Mouse (Mus musculus) midbrain, embryonic 14.5 days (tissue): ENCODE measurements at regions not wholly inside any gene's neighbourhood (a gene's known extent, or its start where the extent isn't known, plus 50 kb on each side); places are given as distances from the start of the nearest gene placed in this dataset.

ENCODE experiments used
- ATAC-seq: fragments of 200-750 bp; cut with Nextera tagmentation; 2 replicates; pipeline ENCODE4 v1.8.0; 2017; ENCODE audit warnings: moderate number of reproducible peaks, moderate library complexity; ENCODE audit not compliant: low FRiP score, low TSS enrichment
- DNase-seq: peaks from one replicate; pipeline ENCODE4 v3.0.0-alpha.2; 2015
- H3K27ac ChIP-seq: fragments of 300-500 bp; sonication (generic); replicated peaks from 2 replicates; pipeline ENCODE4 v1.5.1; 2014; ENCODE audit warnings: mild to moderate bottlenecking, low read depth, low read length, moderate library complexity
- H3K27me3 ChIP-seq: fragments of 300-500 bp; sonication (generic); 2 replicates; pipeline ENCODE4 v1.6.1; 2014; ENCODE audit warnings: low read length, control low read depth, mixed read lengths; ENCODE audit not compliant: control insufficient read depth, insufficient read depth
- H3K36me3 ChIP-seq: fragments of 300-500 bp; sonication (generic); 2 replicates; pipeline ENCODE4 v1.6.1; 2014; ENCODE audit warnings: low read length, control low read depth; ENCODE audit not compliant: control insufficient read depth, insufficient read depth
- H3K4me1 ChIP-seq: fragments of 300-500 bp; sonication (generic); 2 replicates; pipeline ENCODE4 v1.6.1; 2014; ENCODE audit warnings: mild to moderate bottlenecking, antibody characterized with exemption, low read length, control low read depth; ENCODE audit not compliant: control insufficient read depth, insufficient read depth
- H3K4me2 ChIP-seq: fragments of 300-500 bp; sonication (generic); 2 replicates; pipeline ENCODE4 v1.6.1; 2014; ENCODE audit warnings: mild to moderate bottlenecking, low read length, moderate library complexity
- H3K4me3 ChIP-seq: fragments of 300-500 bp; sonication (generic); replicated peaks from 2 replicates; pipeline ENCODE4 v1.5.1; 2014; ENCODE audit warnings: low read depth, low read length
- H3K9ac ChIP-seq: fragments of 300-500 bp; sonication (generic); replicated peaks from 2 replicates; pipeline ENCODE4 v1.6.1; 2014; ENCODE audit warnings: mild to moderate bottlenecking, low read length, moderate library complexity
- H3K9me3 ChIP-seq: fragments of 300-500 bp; sonication (generic); 2 replicates; pipeline ENCODE4 v1.6.1; 2016; ENCODE audit warnings: low read length, control low read depth, mixed read lengths; ENCODE audit not compliant: control insufficient read depth
- WGBS: fragments of 180-500 bp; shearing (Covaris S2); extraction: QIAGEN DNeasy Blood & Tissue Kit; methylation state at CpG from one replicate; pipeline ENCODE4 v1.1.7; 2014; 5-methylcytosine and 5-hydroxymethylcytosine counted together

DNA sequence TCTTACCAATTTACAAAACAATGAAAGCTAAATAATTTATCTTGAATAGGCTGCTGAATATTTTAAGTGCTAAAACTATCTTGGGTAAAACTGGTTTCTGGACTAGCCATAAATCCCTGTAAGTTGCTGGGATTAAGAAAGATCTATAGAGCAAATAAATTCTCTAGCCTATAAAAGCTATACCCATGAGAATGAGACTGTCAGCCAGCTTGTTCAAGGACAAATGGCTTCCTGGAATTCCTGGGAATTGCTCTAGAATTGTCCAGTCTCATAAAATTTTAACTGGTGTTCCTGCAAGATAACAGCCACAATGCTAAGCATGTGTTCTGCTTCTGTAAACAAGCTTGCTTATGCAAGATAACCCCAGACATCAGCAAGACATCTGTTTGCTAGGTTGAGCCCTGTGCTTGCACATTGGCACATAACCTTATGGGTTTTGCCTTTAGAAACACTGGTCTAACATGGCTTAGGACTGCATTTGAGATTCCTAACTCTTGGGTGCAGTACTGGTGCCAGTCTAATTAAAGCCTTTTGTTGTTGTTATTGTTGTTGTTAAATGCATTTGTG lies 180.2 kb upstream of the Syt10 start:
- Histone ChIP-seq H3K9me3 (no peaks in the 10 kb centered on the region), H3K4me3 (no peak overlapping the region), H3K9ac (no peak overlapping the region), H3K4me1 (no peaks in the 10 kb centered on the region), H3K4me2 (no peak overlapping the region), H3K27me3 (no peaks in the 10 kb centered on the region), H3K36me3 (no peaks in the 10 kb centered on the region), H3K27ac (no peak overlapping the region)
- no peak for ATAC-seq
- DNase-seq = no peak

- no peak overlapping the region for H3K4me3 ChIP-seq
- no peak overlapping the region for H3K4me2 ChIP-seq
- DNase-seq (no peak), ATAC-seq (no peak)
- no peak overlapping the region for H3K27ac ChIP-seq
- no peaks in the 10 kb centered on the region for H3K27me3 ChIP-seq
- H3K36me3 ChIP-seq = no peaks in the 10 kb centered on the region
- H3K4me1 ChIP-seq = no peaks in the 10 kb centered on the region
- no peaks in the 10 kb centered on the region for H3K9me3 ChIP-seq
- 62% methylated on average over 4 of the region's 4 CpGs for WGBS
- no peak overlapping the region for H3K9ac ChIP-seq
Observed at GRCm38 (mm10) chr15:90023164-90023563, 181.5 kb upstream of the Syt10 start.

- Histone ChIP-seq H3K27me3 (no peaks in the 10 kb centered on the region), H3K36me3 (no peaks in the 10 kb centered on the region), H3K9me3 (no peaks in the 10 kb centered on the region), H3K9ac (no peak overlapping the region), H3K4me2 (no peak overlapping the region), H3K4me1 (no peaks in the 10 kb centered on the region), H3K4me3 (no peak overlapping the region), H3K27ac (no peak overlapping the region)
- DNase-seq = no peak
- 88% methylated on average over 2 of the region's 2 CpGs for WGBS
- ATAC-seq = no peak
Observed at GRCm38 (mm10) chr15:90034356-90034755, 189.8 kb upstream of the Alg10b start.

GRCm38 (mm10) chr15:90045683-90046082 lies 178.4 kb upstream of the Alg10b start:
- no peaks in the 10 kb centered on the region for H3K36me3 ChIP-seq
- H3K4me3 ChIP-seq = no peak overlapping the region
- no peaks in the 10 kb centered on the region for H3K4me1 ChIP-seq
- no peak overlapping the region for H3K9ac ChIP-seq
- no peak for DNase-seq
- WGBS = 87% methylated on average over 5 of the region's 5 CpGs
- H3K9me3 ChIP-seq = no peaks in the 10 kb centered on the region; the same call in 1 of the 2 replicates
- no peak for ATAC-seq
- no peaks in the 10 kb centered on the region for H3K27me3 ChIP-seq
- no peak overlapping the region for H3K4me2 ChIP-seq
- H3K27ac ChIP-seq = no peak overlapping the region

- no peaks in the 10 kb centered on the region for H3K36me3 ChIP-seq
- no peaks in the 10 kb centered on the region for H3K4me1 ChIP-seq
- H3K27ac ChIP-seq = no peak overlapping the region
- no peak overlapping the region for H3K9ac ChIP-seq
- no peaks in the 10 kb centered on the region for H3K27me3 ChIP-seq
- no peak overlapping the region for H3K4me2 ChIP-seq
- no peak for ATAC-seq
- no peak for DNase-seq
- 85% methylated on average over 7 of the region's 7 CpGs for WGBS
- no peaks in the 10 kb centered on the region for H3K9me3 ChIP-seq
- H3K4me3 ChIP-seq = no peak overlapping the region
Observed at GRCm38 (mm10) chr15:90062021-90062420, 162.1 kb upstream of the Alg10b start.

GRCm38 (mm10) chr15:90065768-90066167 lies 158.3 kb upstream of the Alg10b start:
- no peak for DNase-seq
- no peaks in the 10 kb centered on the region for H3K36me3 ChIP-seq
- no peak overlapping the region for H3K4me2 ChIP-seq
- H3K9ac ChIP-seq = no peak overlapping the region
- H3K9me3 ChIP-seq = no peaks in the 10 kb centered on the region
- H3K27ac ChIP-seq = no peak overlapping the region
- H3K4me3 ChIP-seq = no peak overlapping the region
- no peak for ATAC-seq
- no peaks in the 10 kb centered on the region for H3K4me1 ChIP-seq
- no peaks in the 10 kb centered on the region for H3K27me3 ChIP-seq
- 85% methylated on average over 3 of the region's 3 CpGs for WGBS

GRCm38 (mm10) chr15:90072078-90072477 lies 152.0 kb upstream of the Alg10b start:
- Histone ChIP-seq H3K4me2 (no peak overlapping the region), H3K9me3 (no peaks in the 10 kb centered on the region), H3K9ac (no peak overlapping the region), H3K36me3 (no peaks in the 10 kb centered on the region), H3K4me1 (no peaks in the 10 kb centered on the region), H3K27ac (no peak overlapping the region), H3K4me3 (no peak overlapping the region), H3K27me3 (no peaks in the 10 kb centered on the region)
- ATAC-seq = no peak
- 78% methylated on average over 6 of the region's 6 CpGs for WGBS
- peak; percentile 17 for DNase-seq

GRCm38 (mm10) chr15:90082175-90082951 lies 141.7 kb upstream of the Alg10b start:
- WGBS = 81% methylated on average over 9 of the region's 9 CpGs
- no peaks in the 10 kb centered on the region for H3K4me1 ChIP-seq
- H3K27ac ChIP-seq = no peak overlapping the region
- H3K4me2 ChIP-seq = no peak overlapping the region
- no peaks in the 10 kb centered on the region for H3K27me3 ChIP-seq
- ATAC-seq (no peak), DNase-seq (peak; percentile 27)
- H3K4me3 ChIP-seq = no peak overlapping the region
- no peaks in the 10 kb centered on the region for H3K36me3 ChIP-seq
- H3K9ac ChIP-seq = no peak overlapping the region
- H3K9me3 ChIP-seq = no peaks in the 10 kb centered on the region

DNA sequence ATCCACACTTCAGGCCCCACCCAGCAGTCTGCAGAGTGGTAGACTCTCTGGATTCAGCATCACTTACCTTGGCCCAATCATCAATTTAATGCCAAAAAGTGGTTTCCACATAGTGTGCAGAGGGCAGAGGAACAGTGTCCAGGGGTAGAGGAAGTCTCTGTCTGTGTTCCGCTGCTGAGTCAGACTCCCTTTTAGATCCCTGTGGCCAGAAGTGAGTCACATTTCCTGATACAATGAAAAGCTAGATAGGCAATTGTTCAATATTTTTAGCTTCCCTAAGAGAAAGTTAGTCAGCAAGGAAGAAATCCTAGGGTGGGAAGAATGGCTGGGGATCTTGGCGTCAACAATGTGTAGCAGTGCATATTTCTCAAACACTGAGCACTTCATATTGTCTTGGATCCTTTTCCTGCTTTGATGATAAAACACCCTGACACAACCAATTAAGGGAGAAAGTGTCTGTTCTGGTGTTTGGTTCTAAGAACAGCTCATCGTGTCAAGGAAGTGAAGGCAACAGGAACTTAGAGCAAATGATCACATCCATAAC lies 114.6 kb upstream of the Alg10b start:
- whole genome bisulfite sequencing = 85% methylated on average over 3 of the region's 3 CpGs
- DNase-seq (no peak), ATAC-seq (no peak)
- Histone ChIP-seq H3K4me3 (no peak overlapping the region), H3K27me3 (no peaks in the 10 kb centered on the region), H3K4me2 (no peak overlapping the region), H3K27ac (no peak overlapping the region), H3K36me3 (no peaks in the 10 kb centered on the region), H3K9me3 (no peaks in the 10 kb centered on the region), H3K9ac (no peak overlapping the region), H3K4me1 (no peaks in the 10 kb centered on the region)
